Mouse (Mus musculus): ENCODE measurements at regions not wholly inside any gene's neighbourhood (a gene's known extent, or its start where the extent isn't known, plus 50 kb on each side); places are given as distances from the start of the nearest gene placed in this dataset.

- DNase-seq = no peak
These were observed 102.0 kb downstream of the Fam168b start for GRCm38 (mm10) chr1:34740891-34741290.

DNA sequence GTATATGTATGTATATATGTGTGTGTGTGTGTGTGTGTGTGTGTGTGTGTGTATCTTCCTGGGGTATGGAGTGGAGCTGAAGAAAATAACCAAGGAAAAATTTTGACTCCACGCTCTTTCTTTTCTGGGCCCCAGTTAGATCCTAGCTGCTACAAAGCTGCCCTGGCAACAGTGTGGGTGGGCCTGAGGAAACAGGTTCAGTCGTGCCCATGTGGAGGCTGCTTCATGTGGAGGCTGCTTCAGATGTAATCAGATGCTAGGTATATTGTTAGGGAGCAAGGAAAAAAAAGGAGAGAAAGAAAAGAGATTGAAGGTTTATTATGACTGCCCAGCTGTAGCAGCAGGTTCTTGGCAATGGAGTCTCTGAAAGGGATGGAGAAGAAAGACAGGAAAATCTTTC is 100.6 kb downstream of the Fam168b start:
- no peak for DNase-seq

- no peak for DNase-seq
These were observed 97.0 kb downstream of the Fam168b start for GRCm38 (mm10) chr1:34745881-34746280.

GRCm38 (mm10) chr1:34749161-34750040 is 93.5 kb downstream of the Fam168b start:
- no peak for DNase-seq

DNA sequence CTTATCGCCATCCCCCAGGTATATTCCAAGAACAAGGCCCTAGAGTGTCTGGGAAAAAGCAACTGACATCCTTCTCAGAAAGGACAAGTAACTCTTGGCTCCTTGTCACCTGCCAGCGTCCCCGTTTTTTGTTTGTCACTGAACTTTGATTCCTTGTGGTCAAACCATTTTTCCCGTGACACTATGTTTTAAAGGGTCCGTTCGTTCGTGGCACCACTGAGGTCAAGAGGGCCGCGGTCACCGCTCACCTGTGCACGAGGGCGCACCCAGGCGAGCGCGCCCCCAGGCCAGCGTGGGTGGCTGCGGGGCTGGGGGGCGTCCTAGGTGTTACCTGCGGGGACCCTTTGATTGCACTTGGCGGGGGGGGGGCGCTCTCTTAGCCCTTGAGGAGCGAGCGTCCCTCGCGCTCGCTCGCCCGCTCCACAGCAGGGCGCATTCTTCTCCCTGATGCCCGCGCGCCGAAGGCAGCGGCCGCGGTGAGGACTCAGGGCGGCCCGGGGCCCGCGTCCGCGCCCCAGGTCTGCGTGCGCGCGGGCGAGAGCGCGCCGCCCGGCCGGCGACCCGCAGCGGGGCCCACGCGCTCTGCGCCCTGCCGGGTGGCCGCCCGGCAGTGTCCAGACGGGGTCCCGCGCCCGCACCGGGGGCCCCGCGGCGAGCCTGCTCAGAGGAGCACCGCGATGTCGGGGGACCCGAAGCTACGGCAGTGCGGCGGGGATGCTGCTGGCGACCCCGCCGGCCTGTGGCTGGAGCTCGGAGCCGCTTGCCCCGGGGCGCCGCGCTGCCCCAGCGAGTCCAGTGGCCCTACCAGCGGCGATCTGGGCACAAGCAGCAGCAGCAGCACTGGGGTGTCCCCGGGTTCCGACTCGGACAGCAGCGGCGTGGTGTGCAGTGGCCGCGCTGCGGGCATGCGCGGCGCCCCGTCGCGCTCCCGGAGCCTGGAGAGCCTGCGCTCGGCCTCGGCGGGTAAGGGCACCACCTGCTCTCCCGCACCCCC is 92.5 kb downstream of the Fam168b start:
- DNase-seq = no peak

- no peak for DNase-seq
These were observed 91.7 kb downstream of the Fam168b start for GRCm38 (mm10) chr1:34751128-34751527.

DNA sequence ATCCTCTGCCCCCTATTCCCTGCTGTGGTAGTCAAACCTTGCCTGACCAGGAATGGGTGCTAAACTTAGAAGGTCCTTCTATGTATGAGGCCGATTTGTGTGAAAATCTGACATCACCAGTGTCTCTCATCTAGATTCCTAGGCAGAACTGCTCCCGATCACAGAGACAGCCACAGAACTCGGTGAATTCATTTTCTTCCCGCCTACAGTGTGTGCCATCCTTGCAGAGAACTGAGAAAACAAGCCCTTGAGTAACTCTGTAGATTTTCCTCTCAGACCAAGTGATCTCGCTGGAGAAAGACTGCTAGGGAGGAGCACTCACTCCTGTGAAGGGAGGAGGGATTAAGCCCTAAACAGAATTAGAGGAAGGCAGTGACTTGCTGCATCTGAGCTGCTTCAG is 89.3 kb downstream of the Fam168b start:
- no peak for DNase-seq

GRCm38 (mm10) chr1:34760547-34760946 is 82.3 kb downstream of the Fam168b start:
- no peak for DNase-seq

GRCm38 (mm10) chr1:34761436-34761835 is 81.4 kb downstream of the Fam168b start:
- no peak for DNase-seq

DNA sequence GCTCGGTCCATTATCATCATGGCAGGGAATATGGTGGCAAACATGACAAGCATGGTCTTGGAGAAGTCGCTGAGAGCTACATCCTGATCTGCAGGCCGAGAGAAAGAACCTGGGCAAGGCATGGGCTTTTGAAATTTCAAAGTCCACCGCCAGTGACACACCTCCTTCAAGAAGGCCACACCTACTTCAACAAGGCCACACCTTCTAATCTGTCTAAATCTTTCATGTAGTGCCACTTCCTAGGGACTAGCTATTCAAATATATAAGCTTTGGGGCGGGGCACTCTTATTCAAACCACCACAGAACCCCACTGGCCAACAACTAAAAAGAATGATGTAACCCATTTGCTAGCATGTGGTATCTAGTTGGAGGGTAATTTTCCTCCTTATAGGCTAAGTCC is 81.0 kb downstream of the Fam168b start:
- no peak for DNase-seq

Measured in kidney, adult 8-10 months (tissue).